Mouse (Mus musculus): ENCODE data around the gene 9030612E09Rik.
A peak's percentile ranks its signal among the peaks of the same experiment; 100 is the strongest.

- TF ChIP-seq CTCF (IDR thresholded peaks at IDR 0.05; ENCODE audit: low read depth) (peak; percentile 74), EP300 (IDR thresholded peaks at IDR 0.05; ENCODE audit: low read depth) (no peak)
Measured at GRCm38 (mm10) chr10:43211866-43212265, 37.4 kb downstream of the 9030612E09Rik start.

Data from liver, postnatal 0 days (tissue).